Mouse (Mus musculus): ENCODE results near the gene Kxd1. TPM values are rescaled to one million over a fixed set of nuclear protein-coding genes. Genes with fewer than 3 reads are reported as not detected.

The Kxd1 gene
- polyA plus RNA-seq (2012; rRNA removed): 60.6 and 61.4 TPM in 2 replicates

- DNase-seq (ENCODE audit: extremely low spot score in 1 of 2, low spot score in 1 of 2): peak; percentile 94 to 100
Observed at GRCm38 (mm10) chr8:70527512-70528181, at the start of gene Kxd1, which contains the start of gene Fkbp8. TSS of gene Kxd1 (minus strand) at chr8:70527956. TSS of gene Fkbp8 (plus strand) at chr8:70527724.

- no peak for DNase-seq (ENCODE audit: extremely low spot score in 1 of 2, low spot score in 1 of 2)
Observed at GRCm38 (mm10) chr8:70577207-70577606, 49.5 kb upstream of the Kxd1 start.

DNA sequence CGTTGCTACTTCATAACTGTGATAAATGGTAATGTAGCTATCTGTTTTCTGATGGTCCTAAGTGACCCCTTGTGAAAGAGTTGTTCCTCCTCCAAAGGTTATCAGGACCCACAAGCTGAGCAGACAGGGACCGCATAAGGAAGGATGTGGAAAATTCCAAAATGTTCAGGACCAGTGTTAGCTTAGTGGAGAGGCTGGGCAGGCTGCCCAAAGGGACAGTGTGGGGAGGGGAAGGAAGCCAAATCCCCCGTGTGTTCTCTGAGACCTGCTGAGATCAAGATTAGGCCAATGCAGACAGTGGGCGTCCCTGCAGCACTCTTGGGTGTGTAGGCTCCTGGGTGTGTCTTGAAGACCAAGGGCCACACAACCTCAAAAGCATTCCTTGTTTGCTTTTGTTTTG is 47.2 kb upstream of the Kxd1 start:
- no peak for DNase-seq (ENCODE audit: extremely low spot score in 1 of 2, low spot score in 1 of 2)

GRCm38 (mm10) chr8:70574302-70574701 is 46.5 kb upstream of the Kxd1 start:
- no peak for DNase-seq (ENCODE audit: extremely low spot score in 1 of 2, low spot score in 1 of 2)

- DNase-seq (ENCODE audit: extremely low spot score in 1 of 2, low spot score in 1 of 2): no peak
Observed at GRCm38 (mm10) chr8:70570990-70571389, 43.2 kb upstream of the Kxd1 start.

DNA sequence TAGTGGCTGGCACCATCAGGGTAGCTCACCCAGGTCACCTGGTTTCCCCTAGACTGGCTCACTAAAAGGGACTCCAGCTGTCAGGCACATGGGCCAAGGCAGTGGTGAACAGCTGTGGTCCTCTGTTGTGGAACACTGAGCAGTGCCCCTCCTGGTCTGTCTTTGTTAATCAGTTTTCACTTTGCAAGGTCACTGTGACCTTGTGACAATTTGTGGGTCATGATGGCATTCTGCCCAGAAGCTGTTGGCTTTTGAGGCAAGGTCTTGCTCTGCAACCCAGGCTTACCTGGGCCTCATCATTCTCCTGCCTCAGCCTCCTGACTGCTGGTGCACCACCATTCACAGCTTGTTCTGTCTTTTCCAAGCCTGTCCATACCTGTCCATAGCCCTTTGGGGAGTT is 42.6 kb upstream of the Kxd1 start:
- DNase-seq (ENCODE audit: extremely low spot score in 1 of 2, low spot score in 1 of 2): no peak

- DNase-seq (ENCODE audit: extremely low spot score in 1 of 2, low spot score in 1 of 2): no peak
Observed at GRCm38 (mm10) chr8:70565561-70565960, 37.8 kb upstream of the Kxd1 start.

DNA sequence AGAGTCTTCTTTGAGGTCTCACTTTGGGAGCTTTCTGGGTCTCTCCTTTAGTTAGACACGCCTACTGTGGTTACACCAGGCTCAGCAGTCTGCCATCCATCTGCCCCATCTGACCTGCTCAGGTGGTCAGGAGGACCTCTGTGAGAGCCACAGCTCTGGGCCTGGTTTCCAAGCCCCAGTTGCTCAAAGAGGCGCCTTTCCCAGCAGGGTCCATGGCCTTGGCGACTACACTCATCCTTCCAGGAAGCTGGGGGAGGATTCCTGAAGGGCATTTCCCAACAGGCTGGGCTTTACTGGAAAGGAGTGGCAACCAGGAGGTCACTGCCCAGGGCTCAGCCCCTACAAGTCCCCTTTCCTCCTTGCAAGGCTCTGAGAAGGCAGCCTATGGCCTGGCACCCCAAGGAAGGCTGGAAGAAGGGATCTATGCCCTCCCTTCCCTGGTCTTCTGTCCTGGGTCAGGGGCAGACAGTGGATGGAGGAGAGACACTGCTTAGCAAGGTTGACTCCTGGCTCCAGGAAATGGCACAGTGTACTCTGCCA is 37.0 kb upstream of the Kxd1 start:
- DNase-seq (ENCODE audit: extremely low spot score in 1 of 2, low spot score in 1 of 2): no peak

DNA sequence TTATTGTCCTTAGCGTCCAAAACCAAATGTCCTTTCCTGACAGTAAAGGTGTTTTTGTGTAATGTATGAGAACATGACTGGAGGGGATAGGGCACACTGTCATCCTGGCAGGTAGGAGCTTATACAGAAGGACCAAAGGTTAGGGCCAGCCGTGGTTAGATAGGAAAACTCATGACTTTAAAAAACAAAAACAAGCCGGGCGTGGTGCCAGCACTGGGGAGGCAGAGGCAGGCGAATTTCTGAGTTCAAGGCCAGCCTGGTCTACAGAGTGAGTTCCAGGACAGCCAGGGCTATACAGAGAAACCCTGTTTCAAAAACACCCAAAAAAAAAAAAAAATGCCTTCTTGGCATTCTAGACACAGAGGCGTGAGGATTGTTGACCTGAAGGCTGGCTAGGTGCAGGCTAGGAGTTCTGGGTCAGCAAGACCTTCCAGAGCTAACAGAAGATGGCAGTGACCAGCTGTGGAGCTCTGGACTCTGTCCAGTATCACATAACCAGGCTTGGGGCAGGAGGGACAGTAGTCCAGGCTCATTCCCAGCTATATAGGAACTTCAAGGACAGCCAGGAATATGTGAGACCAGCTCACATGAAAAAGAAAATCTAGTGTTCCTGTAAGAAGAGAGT is 36.1 kb upstream of the Kxd1 start:
- DNase-seq (ENCODE audit: extremely low spot score in 1 of 2, low spot score in 1 of 2): no peak

DNA sequence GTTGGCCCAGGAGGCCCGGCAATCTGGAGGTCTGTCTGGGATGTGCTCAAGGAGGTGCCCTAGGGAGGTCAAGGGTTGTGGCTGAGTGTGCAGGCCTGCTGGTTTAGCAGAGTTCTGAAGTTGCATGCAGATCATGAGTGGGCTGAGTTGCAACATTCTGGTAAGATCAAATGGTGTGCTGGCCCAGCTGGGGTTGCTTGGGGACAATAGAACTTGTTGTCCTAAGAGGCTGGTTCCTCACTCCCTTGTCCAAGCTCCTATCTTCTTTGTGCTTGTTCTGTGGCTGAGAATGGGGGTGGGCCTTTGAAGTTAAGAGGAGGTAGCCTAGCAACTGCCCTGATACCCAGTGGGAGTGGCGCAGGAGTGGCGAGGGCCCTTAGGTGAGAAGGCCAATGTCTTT is 35.0 kb upstream of the Kxd1 start:
- no peak for DNase-seq (ENCODE audit: extremely low spot score in 1 of 2, low spot score in 1 of 2)

- no peak for DNase-seq (ENCODE audit: extremely low spot score in 1 of 2, low spot score in 1 of 2)
Observed at GRCm38 (mm10) chr8:70561809-70562535, 34.2 kb upstream of the Kxd1 start.

- no peak for DNase-seq (ENCODE audit: extremely low spot score in 1 of 2, low spot score in 1 of 2)
Observed at GRCm38 (mm10) chr8:70561357-70561756, 33.6 kb upstream of the Kxd1 start.

- DNase-seq (ENCODE audit: extremely low spot score in 1 of 2, low spot score in 1 of 2): no peak
Observed at GRCm38 (mm10) chr8:70560564-70560963, 32.8 kb upstream of the Kxd1 start.

GRCm38 (mm10) chr8:70560096-70560495 is 32.3 kb upstream of the Kxd1 start:
- peak in 1 of 2 experiments; percentile 53 for DNase-seq (ENCODE audit: extremely low spot score in 1 of 2, low spot score in 1 of 2)

- DNase-seq (ENCODE audit: extremely low spot score in 1 of 2, low spot score in 1 of 2): no peak
Observed at GRCm38 (mm10) chr8:70558983-70559382, 31.2 kb upstream of the Kxd1 start.

- no peak for DNase-seq (ENCODE audit: extremely low spot score in 1 of 2, low spot score in 1 of 2)
Observed at GRCm38 (mm10) chr8:70558334-70558733, 30.6 kb upstream of the Kxd1 start.

- DNase-seq (ENCODE audit: extremely low spot score in 1 of 2, low spot score in 1 of 2): no peak
Observed at GRCm38 (mm10) chr8:70555079-70555747, 27.5 kb upstream of the Kxd1 start.

DNA sequence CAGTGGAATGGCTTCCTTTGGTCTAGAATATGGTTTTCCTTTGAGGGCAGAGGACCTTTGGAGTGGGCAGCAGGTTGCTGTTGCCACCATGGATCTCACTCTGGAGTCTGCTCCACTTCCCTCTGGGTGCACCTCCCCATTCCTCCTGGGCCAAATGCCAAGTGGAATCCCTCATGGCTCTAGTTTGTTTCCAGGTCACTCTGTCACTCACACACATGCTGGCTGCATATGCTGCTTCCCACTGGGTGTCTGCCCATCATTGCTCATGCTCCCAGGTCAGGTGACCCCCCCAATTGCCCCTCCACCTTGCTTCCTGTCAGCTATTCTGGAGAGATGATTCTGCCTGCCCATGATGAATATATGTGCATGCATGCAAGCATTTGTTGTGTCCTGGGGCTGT is 26.0 kb upstream of the Kxd1 start:
- no peak for DNase-seq (ENCODE audit: extremely low spot score in 1 of 2, low spot score in 1 of 2)

DNA sequence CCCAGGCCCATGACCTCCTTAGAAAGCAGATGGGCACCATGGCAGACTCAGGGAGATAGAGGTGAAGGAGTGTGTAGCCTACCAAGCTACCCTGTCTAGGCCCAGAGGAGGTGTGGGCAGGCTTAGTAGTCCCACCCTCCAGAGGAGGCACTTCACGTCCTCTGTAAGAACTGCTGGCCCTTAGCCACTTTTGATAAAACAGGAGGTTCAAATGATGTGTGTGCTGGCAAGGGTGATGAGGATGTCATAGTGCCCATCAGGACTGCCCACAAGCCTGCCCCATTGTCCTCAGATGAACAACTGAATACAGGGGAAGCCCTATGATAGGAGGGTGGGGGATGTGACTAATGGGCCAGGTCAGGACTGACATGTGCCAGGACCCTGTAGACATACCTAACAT is 25.1 kb upstream of the Kxd1 start:
- no peak for DNase-seq (ENCODE audit: extremely low spot score in 1 of 2, low spot score in 1 of 2)

DNA sequence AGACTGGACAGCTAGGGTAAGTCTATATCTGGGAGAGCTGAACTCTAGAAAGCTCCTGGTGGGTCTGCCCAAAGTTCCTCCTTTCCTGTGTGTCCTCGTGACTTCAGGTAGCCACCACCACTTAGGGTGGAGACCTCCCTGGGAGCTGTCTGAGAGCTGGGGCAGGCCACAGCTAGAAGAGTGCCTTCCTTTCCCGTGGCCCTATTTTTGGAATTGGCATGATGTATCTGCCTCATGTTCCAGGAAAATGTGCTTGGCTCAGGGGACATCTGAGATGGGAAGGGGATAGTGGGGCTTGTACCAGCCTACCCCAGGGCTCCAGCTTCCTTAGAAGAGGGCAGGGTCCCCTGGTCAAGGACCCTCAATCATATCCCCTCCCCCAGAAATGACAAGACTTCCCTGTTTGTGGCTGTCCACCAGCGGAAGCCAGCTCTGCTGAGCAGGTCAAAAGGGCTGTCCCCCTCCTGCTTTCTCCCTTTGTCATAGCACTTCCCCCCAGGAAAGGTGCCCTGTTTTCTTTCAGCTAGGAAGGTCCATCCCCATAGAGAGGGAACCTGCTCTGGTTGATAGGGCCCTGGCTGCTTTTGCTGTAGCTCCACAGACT is 23.9 kb upstream of the Kxd1 start:
- no peak for DNase-seq (ENCODE audit: extremely low spot score in 1 of 2, low spot score in 1 of 2)

Data from frontal cortex, adult 2 months (tissue).